Mouse (Mus musculus) kidney, adult 2 months (tissue): ENCODE measurements at regions not wholly inside any gene's neighbourhood (a gene's known extent, or its start where the extent isn't known, plus 50 kb on each side); places are given as distances from the start of the nearest gene placed in this dataset.

Experiments used
- CTCF ChIP-seq: fragments of 200-500 bp; conservative IDR thresholded peaks from 2 replicates; pipeline ENCODE4 v1.5.1; 2011; ENCODE audit warnings: low read depth, mild to moderate bottlenecking, control low read depth, low read length, moderate library complexity, mixed read lengths; ENCODE audit not compliant: insufficient read depth, insufficient read length
- POLR2A ChIP-seq: fragments of 200-500 bp; IDR thresholded peaks from one replicate; pipeline ENCODE4 v1.6.1; 2011; ENCODE audit warnings: low read depth, low read length, control low read depth

DNA sequence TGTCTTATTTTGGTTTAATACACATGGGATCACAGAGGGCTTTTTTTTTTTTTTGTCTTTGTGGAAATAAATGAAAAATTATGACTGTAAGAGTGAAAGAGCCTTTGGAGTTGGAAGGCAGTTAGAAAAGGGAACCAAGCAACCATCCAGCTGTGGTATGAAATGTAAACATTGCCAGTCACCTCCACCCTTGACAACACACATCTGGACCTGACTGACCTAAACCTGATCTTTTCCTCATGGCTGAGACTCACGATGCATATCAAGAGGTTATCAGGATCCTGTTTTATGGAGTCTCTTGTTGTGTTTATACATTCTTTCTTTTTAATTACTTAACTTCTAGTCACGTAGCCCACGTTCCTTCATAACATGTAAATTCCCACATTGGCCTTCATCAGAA is 113.2 kb upstream of the Spef2 start:
- TF ChIP-seq CTCF (no peak), POLR2A (no peak)
